Mouse (Mus musculus) gastrocnemius, postnatal 36 days (tissue): ENCODE results near the gene Gm21915. TPM values are rescaled to one million over a fixed set of nuclear protein-coding genes. Genes with fewer than 3 reads are reported as not detected.

ENCODE experiments used
- DNase-seq, 2 experiments: peaks; one replicate each; pipeline ENCODE4 v3.0.0; 2022
- intact Hi-C: fragments of 180-260 bp; cut with DNase I; formaldehyde crosslinking; loops from one replicate; pipeline ENCODE4 v1.15.1; 2025
- total RNA-seq, 2 experiments: library from RNA; stranded (reverse); gene quantifications; 2 replicates each; pipeline ENCODE4 v1.2.3; 2021

The Gm21915 gene
- total RNA-seq, 2 experiments from 2014 or later, result not detected

- DNase-seq, result no peak
- intact Hi-C loops, result no loop called here
Measured at GRCm38 (mm10) chr9:40709991-40710390, 39.6 kb downstream of the Gm21915 start.

DNA sequence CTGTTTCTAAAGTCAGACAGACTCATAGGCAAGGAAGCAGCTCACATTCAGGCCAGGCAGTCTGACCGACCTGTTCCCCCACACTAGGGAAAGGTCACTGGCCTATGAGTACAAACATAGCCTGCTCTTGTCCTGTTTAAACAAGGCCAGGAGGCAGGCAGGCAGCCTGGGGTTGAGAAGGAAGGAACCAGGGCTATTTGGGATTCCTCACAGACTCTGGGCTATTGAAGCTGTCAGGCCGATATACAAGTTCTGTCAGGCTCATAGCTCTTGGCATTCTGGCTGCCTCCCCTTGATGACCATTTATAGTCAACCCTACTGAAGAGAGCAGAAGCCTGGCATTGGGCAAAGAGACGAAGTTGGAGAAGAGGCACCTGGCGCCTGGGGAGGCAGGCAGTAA lies 41.2 kb downstream of the Gm21915 start:
- intact Hi-C loops, result no loop called here
- DNase-seq, result no peak

- no peak for DNase-seq
- intact Hi-C loops, result no loop called here
Measured at GRCm38 (mm10) chr9:40717182-40717874, 46.9 kb downstream of the Gm21915 start.

GRCm38 (mm10) chr9:40717875-40718185 lies 47.4 kb downstream of the Gm21915 start:
- DNase-seq, result no peak
- intact Hi-C loops, result no loop called here

Other genes starting within 250 kb of the Gm21915 start
- 1 to 10 TPM; 6.6 to 8.8 TPM for gene Gramd1b, start 139.2 kb upstream of the Gm21915 start, total RNA-seq
- 1 to 10 TPM; 3.1 to 6.1 TPM for gene Clmp, start 15.3 kb downstream of the Gm21915 start, total RNA-seq
- gene Hspa8, start 130.4 kb downstream of the Gm21915 start, total RNA-seq, result 1,000 to 10,000 TPM; 1,032 to 1,188 TPM
- not detected for gene Bsx, start 203.5 kb downstream of the Gm21915 start, total RNA-seq